Mouse (Mus musculus) embryo, embryonic 10 days (tissue): ENCODE measurements around the gene 1810046K07Rik.

Experiments
- DNase-seq: peaks from one replicate; pipeline ENCODE4 v3.0.0-alpha.2; 2015; ENCODE audit warnings: low spot score

Gene 1810046K07Rik

DNA sequence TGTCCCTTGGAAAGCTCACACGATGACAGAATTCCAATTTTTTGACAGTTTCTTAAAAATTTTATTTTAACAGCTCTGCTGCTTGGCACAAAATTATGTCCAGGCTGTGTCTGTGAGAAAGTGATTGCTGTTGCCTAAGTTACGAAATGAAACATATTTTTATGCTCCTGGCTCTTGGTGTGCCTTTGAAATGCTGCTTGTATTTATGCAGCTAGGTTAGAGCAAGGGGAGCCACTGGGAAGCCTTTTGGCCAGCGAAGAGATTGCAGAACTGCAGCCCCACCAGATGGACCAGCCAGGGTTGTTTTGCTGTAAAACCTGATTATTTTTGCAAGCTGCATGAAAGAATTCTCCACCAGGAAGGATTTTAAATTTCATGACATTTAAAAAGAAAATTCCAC is 23.6 kb downstream of the 1810046K07Rik start:
- DNase-seq: no peak

DNA sequence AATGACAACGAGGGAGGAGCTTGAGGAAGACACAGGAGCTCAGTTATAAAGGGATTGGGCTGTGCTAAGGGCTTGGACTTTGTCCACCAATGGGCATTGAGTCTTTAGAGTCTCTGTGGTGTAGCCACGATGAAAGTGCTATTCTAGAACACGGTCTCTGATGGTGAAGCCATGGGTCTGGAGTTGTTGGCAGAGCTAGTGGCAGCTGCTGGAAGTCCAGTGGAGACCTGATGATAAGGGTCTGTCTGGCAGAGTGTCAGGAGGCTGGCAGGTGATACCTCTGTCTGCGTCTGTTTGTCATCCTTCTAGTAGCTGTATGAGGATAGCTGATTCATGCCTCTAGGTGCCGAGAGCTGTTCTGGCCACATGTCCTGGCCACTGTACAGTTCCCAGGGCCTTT is 24.7 kb downstream of the 1810046K07Rik start:
- DNase-seq: no peak

DNA sequence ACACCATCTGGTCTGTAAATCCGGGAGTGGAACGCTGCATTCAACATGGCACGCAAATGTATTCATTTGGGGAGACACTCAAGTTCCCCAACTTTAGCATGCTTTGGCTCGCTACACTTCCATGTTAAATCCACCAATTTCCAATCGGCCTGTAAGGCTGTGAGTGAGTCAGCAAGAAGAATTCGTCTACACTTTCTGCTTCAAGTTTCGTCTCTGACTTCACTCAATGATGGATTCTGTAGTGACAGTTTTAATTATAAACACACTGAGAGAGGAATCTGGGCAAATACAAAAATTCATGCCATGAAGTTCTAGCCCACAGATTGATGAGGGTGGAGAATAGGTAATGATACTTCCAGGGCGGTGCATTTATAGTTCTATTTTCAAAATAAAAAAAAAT is 35.2 kb downstream of the 1810046K07Rik start:
- DNase-seq: no peak

DNA sequence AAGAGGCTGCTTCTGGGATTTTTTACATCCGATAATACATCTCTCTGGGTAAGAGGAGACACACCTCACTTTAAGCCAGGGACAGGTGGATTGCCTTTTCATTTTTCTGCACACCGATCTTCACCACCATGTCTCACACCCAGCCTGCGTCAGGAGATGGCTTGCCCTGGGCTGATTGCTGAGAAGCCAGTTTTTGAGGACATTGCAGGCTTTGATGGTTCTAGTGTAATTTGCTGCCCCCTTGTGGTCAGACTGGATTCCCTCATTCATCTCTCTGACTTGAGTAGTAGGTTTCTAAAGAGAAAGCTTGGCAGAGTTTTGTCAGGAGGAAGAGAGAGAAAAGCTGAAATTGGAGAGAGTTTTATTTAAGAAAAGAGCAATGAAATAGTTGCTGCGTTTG is 36.0 kb downstream of the 1810046K07Rik start:
- DNase-seq: peak; percentile 93

DNA sequence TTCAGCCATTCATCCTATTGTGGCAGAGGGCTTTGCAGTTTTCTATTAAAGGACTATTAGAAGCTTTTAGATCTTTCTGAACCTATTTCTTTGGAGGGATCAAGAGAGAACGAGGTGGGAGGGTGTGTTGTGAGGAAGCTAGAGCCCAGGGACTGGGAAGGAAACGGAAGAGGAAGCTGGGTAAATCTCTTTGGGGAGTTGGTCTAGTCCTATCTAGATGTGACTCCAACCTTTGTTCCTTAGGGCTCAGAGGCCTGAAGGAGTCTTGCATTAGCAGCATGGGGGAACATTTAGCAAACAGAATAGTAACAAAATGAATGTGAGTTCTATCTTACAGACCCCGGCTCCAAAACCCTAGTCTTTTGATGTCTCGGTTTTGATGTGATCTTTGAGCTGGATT is 37.7 kb downstream of the 1810046K07Rik start:
- no peak for DNase-seq

DNA sequence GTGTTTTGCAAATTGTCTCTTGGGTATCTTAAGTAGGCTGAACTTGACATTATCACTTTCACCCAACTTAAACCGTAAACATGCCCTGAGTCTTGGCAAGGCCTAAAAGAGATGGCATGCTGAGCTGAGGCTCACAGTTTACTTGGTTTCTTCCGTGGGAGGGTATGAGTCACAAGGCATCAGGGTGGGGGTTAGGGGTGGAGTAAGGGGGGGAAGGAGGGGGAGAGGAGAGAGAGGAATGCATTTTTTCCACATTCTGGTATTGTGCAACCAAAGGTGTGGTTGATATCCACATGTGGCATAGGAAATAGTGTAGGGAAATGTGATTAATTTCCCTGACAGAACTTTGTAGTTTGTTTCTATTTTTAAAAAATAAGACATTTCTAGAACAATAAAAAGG is 42.6 kb downstream of the 1810046K07Rik start:
- no peak for DNase-seq

DNA sequence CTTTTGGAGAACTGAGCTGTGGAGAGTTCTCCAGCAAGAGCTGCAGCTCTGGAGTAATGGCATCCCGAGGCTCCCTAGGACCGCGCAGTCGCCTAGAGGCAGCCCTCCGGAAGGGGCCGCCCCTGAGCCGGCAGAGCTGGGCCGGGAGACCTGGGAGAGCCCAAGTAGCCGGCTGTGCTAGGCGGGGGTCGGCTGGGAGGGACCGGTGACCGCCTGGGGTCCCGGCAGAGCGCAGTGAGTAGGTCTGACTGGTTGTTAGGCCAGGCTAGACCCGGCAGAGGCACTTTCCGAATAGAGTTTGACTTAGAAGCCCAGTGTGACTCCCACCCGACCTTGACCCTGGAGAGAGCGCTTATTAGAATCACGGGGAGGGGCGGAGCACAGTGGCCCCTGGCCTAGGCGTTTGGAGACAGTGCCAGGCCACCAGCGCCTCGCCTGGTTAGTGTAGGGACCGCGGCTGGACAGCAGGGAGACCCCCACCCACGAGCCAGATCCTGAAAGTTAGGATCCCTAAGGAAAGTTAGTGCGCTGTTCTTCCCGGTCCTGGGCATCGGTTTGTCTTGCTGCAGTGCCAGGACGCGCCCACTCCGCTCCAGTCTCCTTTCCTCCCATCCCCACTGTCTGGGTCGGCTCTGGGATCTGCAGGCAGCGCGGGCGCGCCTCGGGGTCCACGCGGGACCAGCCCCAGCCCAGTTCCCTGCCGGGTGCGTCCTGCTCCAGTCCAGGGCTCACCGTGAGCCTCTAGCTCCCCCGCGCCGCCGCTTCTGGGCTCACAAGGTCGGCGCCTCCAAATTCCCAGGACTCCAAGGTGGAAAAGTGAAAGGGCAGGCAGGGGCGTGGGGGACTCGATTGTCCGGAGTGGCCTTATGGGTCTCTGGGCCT is 50.0 kb downstream of the 1810046K07Rik start, which contains the start of gene Colca2:
Colca2 (minus strand) TSS at position 70 of the 882 bp plus-strand sequence.
- peak; percentile 87 for DNase-seq

DNA sequence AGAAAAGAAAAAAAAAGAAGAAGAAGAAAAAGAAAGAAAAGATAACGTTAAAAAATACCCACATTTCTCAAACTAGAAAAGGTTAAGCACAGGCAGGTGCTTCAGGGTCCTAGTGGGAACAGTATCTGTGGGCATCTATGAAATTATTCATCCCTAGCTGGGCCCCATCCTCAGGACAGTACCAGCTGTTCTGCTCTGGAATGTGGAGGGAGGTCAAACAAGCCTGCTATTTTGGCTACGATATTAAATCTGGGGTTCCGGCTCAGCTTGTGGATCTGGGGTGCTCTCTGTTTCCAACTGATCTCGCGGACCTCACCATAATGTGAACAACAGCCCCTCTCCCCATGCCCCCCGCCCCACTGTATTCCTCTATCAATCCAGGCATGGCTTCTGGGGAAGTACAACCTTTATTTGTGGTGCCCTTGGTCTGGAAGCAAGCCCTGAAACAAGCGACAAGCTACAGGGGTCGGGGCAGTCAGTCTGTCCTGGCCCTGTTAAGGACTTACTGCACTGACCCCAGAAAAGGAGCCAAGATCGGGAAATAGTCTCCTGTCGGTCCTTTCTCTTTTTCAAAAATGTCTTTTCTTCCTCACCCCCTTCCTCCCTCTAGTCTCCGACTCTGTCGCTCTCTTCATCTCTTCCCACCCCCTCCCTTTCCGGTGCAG is 50.8 kb downstream of the 1810046K07Rik start:
- DNase-seq: peak; percentile 8

DNA sequence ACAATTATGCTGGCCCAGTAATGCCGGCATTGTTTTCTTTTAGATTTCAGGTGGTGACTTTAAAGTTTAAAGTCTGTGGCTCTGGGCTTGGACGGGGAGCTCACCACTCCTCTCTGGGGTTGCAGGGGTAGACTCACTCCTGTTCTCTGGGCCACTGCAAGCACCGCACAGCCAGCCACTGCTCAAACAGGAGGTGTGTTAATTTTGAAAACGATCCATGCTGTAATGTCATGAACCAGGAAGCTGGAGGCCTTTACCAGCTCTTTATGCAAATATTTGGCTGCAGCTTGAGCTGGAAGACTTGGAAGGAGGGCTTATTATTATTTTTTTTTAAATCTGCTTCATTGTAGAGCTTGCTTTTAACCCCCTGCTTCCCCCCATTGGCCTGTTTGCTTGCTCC is 54.0 kb downstream of the 1810046K07Rik start:
- no peak for DNase-seq

DNA sequence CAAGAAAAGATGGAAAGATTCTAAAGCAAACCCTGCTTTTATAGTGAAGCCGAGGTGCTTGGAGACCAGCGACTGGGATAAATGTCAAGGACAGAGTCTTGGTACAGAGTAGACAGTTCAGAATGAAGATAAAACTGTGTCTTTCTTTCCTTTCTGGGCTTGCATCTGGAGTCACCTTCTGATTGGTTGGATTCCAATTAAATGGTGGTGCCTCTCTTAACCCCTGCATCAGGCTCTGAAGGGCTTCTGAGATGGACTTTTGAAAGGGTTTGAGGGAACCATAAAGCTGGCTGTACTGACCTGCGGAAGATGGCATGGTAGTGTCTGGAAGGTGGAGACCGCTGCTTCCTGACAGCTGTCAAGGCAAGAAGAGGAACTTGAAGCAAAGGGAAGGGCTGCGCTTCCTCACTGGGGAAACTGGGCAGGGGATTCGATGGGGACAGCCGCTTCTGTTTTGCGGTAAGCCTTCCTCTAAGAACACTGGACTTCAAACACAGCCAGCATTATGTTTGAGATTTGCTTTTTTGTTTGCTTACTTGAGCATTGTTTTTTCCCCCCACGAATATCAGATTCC is 55.0 kb downstream of the 1810046K07Rik start:
- DNase-seq: no peak

DNA sequence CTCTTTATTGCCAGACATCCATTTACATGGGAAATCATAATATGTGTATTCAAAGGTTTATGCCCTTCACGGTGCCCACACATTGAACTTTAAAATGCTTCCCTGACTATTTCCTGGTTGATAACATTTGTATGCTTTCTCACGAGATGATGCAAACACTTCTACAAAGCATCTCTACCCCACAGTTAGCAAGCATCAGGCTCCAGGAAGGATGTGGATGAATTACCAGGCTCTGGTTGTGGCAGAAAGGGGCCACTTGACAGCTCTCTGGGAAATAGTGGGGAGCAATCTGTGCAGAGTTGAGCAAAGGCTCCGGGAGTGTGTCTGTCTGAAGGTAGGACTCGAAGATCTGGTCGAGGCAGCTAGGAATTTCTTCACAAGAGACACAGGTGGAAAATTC is 56.6 kb downstream of the 1810046K07Rik start:
- DNase-seq: no peak

DNA sequence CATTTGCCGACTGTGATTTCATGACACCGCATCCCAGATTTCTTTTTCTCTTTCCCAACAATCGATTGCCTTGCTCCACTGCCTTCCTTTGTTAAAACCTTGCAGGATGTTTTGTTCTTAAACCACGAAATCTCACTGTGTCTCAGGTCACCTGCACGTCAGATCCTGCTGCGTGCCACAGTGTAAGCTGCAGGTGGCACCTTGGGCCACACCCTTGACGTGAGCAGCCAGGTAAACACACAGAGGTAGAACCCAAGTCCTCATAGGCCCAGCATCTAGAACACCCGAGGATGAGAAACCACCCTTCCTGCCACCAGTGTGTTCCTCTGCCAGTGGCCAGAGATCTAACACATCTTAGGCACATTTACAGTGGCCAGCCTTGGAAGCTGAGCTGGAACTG is 57.6 kb downstream of the 1810046K07Rik start:
- DNase-seq: no peak

DNA sequence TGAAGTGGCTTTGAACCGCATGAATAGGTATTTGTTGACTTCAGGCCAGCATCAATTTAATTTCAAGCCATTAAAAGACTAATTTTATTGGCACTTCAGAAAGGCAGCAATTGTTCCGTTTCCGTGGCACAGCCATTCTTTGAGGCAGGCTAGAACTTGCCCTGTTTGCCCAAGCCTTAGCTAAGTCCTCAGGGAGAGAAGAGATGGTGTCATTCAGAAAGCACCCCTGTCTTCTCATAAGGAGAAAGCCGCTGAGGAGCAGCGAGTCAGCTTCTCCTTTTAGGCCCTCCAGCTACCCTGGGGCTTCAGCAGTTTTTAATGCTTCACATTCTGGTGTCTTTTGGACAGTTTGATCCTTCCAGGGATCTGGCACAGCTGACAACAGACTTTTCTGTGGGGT is 59.9 kb downstream of the 1810046K07Rik start:
- no peak for DNase-seq

DNA sequence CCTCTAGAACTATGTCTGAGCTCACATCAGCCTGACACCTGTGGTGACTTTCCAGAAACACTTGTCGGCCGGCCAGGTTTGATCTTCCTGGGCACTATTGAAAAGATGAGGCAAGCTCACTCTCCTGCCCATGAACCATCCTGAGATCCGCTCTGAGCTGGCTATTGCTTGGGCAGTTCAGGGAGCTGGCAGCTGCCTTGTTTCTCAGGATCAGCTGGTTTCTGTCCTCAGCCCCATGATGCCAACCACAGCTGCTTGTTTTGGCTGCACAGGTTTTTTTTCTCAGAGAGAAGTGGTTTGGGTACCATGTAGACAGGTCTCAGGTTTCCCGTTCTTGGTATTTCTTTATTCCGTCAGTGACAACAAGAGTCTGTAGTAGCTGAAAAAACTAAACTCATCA is 70.3 kb downstream of the 1810046K07Rik start:
- no peak for DNase-seq

DNA sequence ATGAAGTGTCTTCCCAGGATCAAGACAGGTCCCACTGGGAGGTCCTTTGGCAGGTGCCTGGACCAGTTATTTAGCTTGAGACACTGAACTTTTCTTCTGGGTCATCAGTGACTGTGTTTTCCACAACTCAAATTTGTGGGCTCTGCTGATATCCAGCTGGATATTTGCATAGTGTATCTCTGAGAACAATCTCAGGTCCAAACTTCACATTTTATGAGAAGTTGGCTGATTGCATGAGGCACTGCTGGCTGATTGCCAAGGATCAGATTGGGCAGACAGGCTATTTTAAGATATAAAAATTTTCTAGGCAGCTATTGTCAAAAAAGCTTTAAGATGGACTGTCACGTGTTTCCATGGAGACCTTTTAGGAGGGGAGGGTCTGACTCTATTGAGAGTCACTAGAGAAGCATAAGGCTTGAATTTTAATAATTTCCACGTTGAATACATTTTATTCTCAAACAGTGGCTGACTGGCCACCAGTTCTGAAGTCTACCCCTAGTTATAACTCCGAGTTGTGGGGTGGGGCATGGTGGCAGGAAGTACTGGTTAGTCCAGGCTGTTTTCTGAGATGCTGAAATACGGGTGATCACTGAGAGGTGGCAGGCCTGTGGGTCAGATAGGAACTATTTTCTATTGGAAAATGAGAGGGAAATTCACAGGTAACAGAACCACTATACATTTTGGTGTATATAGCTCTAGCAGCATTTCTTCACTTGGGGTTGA is 71.8 kb downstream of the 1810046K07Rik start:
- DNase-seq: no peak
